Mouse (Mus musculus) megakaryocyte, adult 5-6 weeks (primary cell): ENCODE measurements around the gene Uckl1. TPM values are rescaled to one million over a fixed set of nuclear protein-coding genes. Genes with fewer than 3 reads are reported as not detected.
A peak's percentile ranks its signal among the peaks of the same experiment; 100 is the strongest.

ENCODE experiments used
- ATAC-seq: 2 replicates; pipeline ENCODE4 v1.8.0; 2016; ENCODE audit warnings: mild to moderate bottlenecking, inconsistent platforms; ENCODE audit not compliant: poor library complexity, severe bottlenecking
- total RNA-seq, 2 experiments: library from RNA; stranded (forward) in 1 of 2; stranded (reverse) in 1 of 2; fragments of 153-499, 151-499 nt in 1 of 2; fragments of 221-1000, 200-1000 nt in 1 of 2; gene quantifications; 2 replicates each; pipeline versions ENCODE4 v1.2.3 to v1.2.4; 2015 to 2017

The Uckl1 gene
- total RNA-seq, 2 experiments from 2014 or later: 79.3 to 86.0 TPM

DNA sequence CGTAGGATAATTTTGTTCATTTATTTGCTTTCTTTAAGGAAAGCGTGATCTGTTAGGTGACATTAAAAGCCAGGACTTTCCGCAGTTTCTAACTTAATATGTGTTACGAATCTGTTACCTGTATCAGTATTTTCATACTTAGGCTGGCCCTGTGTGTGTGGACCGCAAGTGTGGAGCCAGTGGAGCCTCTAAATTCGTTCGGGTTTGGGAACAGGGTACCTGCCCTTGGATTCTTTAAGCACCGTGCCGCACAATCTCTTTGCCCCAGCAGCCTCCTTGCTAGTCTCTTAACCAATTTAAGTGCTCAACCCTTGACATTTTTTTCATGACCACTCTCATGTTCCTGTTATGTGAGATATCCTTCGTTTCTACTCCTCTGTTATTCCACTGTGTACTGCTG lies 63.2 kb downstream of the Uckl1 start:
- ATAC-seq: no peak

DNA sequence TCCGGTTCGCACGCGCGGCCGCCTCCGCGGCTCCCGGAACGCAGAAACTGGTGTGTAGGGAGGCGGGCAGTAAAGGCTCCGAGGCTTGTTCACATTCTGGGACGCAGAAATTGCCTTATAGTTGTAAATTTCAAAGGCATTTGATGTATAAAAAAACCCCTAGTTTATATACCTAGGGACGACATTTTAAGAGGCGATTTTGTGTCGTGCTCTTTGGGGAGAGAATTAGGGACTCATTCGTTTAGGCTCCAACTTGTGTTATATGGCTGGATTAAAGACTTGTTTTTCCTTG lies 63.8 kb downstream of the Uckl1 start:
- ATAC-seq: no peak

- peak; percentile 92 for ATAC-seq
Observed at GRCm38 (mm10) chr2:181520118-181520935, 64.4 kb downstream of the Uckl1 start, which contains the start of gene Dnajc5. TSS of gene Dnajc5 (plus strand) at chr2:181520485.

DNA sequence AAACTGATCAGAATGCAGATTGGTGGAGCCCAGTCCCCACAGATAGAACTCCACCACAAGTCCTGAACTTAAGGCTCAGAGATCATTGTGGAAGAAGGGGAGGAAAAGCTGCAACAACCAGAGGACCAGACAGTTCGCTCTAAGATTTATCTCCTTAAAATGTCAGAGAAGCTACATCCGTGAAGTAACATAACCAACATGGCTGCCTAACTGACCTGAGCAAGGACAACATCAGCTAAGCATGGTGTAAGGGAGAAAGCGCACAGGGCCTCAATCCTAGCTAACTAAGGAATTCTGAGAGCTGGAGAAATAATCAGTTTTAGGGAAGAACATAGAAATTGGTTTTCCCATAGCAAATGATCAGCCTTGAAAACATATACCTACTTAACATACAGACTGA lies 65.5 kb downstream of the Uckl1 start:
- no peak for ATAC-seq

Other genes with a start within 250 kb of the Uckl1 start
- 4.9 and 7.9 TPM in 2 replicates for gene Zgpat, start 220.0 kb downstream of the Uckl1 start, total RNA-seq (2015)
- 28.0 and 29.5 TPM in 2 replicates for gene Zgpat, start 220.0 kb downstream of the Uckl1 start, total RNA-seq (2017)
- gene Arfrp1, start 219.5 kb downstream of the Uckl1 start, total RNA-seq (2015): 22.8 and 29.9 TPM in 2 replicates
- 37.2 and 43.3 TPM in 2 replicates for gene Arfrp1, start 219.5 kb downstream of the Uckl1 start, total RNA-seq (2017)
- gene Lime1, start 204.8 kb downstream of the Uckl1 start, total RNA-seq (2015): 21.5 and 25.4 TPM in 2 replicates
- gene Lime1, start 204.8 kb downstream of the Uckl1 start, total RNA-seq (2017): 20.4 and 28.9 TPM in 2 replicates
- gene Zbtb46, start 125.5 kb downstream of the Uckl1 start, total RNA-seq (2015): 1.4 and 2.5 TPM in 2 replicates
- gene Zbtb46, start 125.5 kb downstream of the Uckl1 start, total RNA-seq (2017): 2.3 and 3.9 TPM in 2 replicates
- not detected in 2 replicates for gene Abhd16b, start 91.7 kb downstream of the Uckl1 start, total RNA-seq (2015)
- gene Abhd16b, start 91.7 kb downstream of the Uckl1 start, total RNA-seq (2017): not detected in 2 replicates
- 37.8 and 55.2 TPM in 2 replicates for gene Tpd52l2, start 87.8 kb downstream of the Uckl1 start, total RNA-seq (2015)
- gene Tpd52l2, start 87.8 kb downstream of the Uckl1 start, total RNA-seq (2017): 61.6 and 102 TPM in 2 replicates
- gene Dnajc5, start 64.4 kb downstream of the Uckl1 start, total RNA-seq (2015): 32.2 and 35.1 TPM in 2 replicates
- 39.7 and 44.9 TPM in 2 replicates for gene Dnajc5, start 64.4 kb downstream of the Uckl1 start, total RNA-seq (2017)
- 13.3 and 15.1 TPM in 2 replicates for gene Prpf6, start 7.0 kb upstream of the Uckl1 start, total RNA-seq (2015)
- gene Prpf6, start 7.0 kb upstream of the Uckl1 start, total RNA-seq (2017): 68.0 and 68.1 TPM in 2 replicates
- 3.6 and 4.7 TPM in 2 replicates for gene Zfp512b, start 7.9 kb upstream of the Uckl1 start, total RNA-seq (2015)
- 8.1 and 9.9 TPM in 2 replicates for gene Zfp512b, start 7.9 kb upstream of the Uckl1 start, total RNA-seq (2017)
- gene Samd10, start 14.3 kb upstream of the Uckl1 start, total RNA-seq (2015): 7.4 and 9.7 TPM in 2 replicates
- 2.3 and 2.8 TPM in 2 replicates for gene Samd10, start 14.3 kb upstream of the Uckl1 start, total RNA-seq (2017)
- gene Gm29797, start 72.1 kb upstream of the Uckl1 start, total RNA-seq (2015): not detected in 2 replicates
- gene Gm29797, start 72.1 kb upstream of the Uckl1 start, total RNA-seq (2017): not detected in 2 replicates
- 0.14 and 0.20 TPM in 2 replicates for gene Sox18, start 86.7 kb upstream of the Uckl1 start, total RNA-seq (2015)
- not detected in 2 replicates for gene Sox18, start 86.7 kb upstream of the Uckl1 start, total RNA-seq (2017)
- gene Tcea2, start 95.4 kb upstream of the Uckl1 start, total RNA-seq (2015): 9.4 and 9.6 TPM in 2 replicates
- 6.3 and 8.2 TPM in 2 replicates for gene Tcea2, start 95.4 kb upstream of the Uckl1 start, total RNA-seq (2017)
- 502 and 576 TPM in 2 replicates for gene Rgs19, start 109.1 kb upstream of the Uckl1 start, total RNA-seq (2015)
- gene Rgs19, start 109.1 kb upstream of the Uckl1 start, total RNA-seq (2017): 162 and 178 TPM in 2 replicates
- not detected in 2 replicates for gene Lkaaear1, start 113.5 kb upstream of the Uckl1 start, total RNA-seq (2015)
- not detected in 2 replicates for gene Lkaaear1, start 113.5 kb upstream of the Uckl1 start, total RNA-seq (2017)
- gene Oprl1, start 130.1 kb upstream of the Uckl1 start, total RNA-seq (2015): not detected in 2 replicates
- not detected in 2 replicates for gene Oprl1, start 130.1 kb upstream of the Uckl1 start, total RNA-seq (2017)
- gene Myt1, start 178.4 kb upstream of the Uckl1 start, total RNA-seq (2015): not detected in 2 replicates
- not detected in 2 replicates for gene Myt1, start 178.4 kb upstream of the Uckl1 start, total RNA-seq (2017)